9 mouse cellular contexts compared by ENCODE assay signal in genomic region chr2:178454664-178455516, GRCm38 (mm10). TPM values are rescaled to one million over a fixed set of nuclear protein-coding genes. Genes with fewer than 3 reads are reported as not detected.
A peak's percentile ranks its signal among the peaks of the same experiment; 100 is the strongest.
DNase-seq lines count a peak whose midpoint lies in the region; ATAC-seq and TF ChIP-seq lines count a peak whose summit lies in the region.
"Had no signal": no experiment of that assay in that cellular context is flagged by ENCODE, and none has a peak within 500 bp of the region (broad histone marks: within the 10 kb centered on the region; RNA-seq: fewer than 3 reads in every experiment).

No protein-coding gene starts in this region.

- no peak overlapping the region for H3K4me2 ChIP-seq in hindbrain, embryonic 11.5 days (replicated peaks; ENCODE audit: low read depth, low read length)
- H3K4me2 ChIP-seq in limb, embryonic 12.5 days, result peak overlapping the region; percentile 37

- peak overlapping the region; percentile 13 for H3K27ac ChIP-seq in gastrocnemius, adult 2 months
- peak overlapping the region; percentile 10; the same call in 1 of the 2 replicates for H3K27ac ChIP-seq in hindbrain, embryonic 11.5 days (ENCODE audit: low read depth, low read length)
- peak overlapping the region; percentile 68; the same call in 1 of the 2 replicates for H3K27ac ChIP-seq in limb, embryonic 12.5 days

- intact Hi-C loops in gastrocnemius, adult 2 months (cut with DNase I), result no loop called here
- intact Hi-C loops in gastrocnemius, postnatal 14 days (cut with DNase I; ENCODE audit: low total_unique reads), result no loop called here

- peak; percentile 61 for ATAC-seq in hindbrain, embryonic 11.5 days (ENCODE audit: low FRiP score)
- ATAC-seq in limb, embryonic 12.5 days (ENCODE audit: insufficient number of reproducible peaks, insufficient read depth, low FRiP score, low TSS enrichment, low read depth), result peak; percentile 67

- no peaks in the 10 kb centered on the region for H3K27me3 ChIP-seq in hindbrain, embryonic 11.5 days (ENCODE audit: control insufficient read depth, insufficient read depth, low read length)
- H3K27me3 ChIP-seq in limb, embryonic 12.5 days, result no peaks in the 10 kb centered on the region

- DNase-seq in gastrocnemius, adult 2 months, result no peak
- no peak for DNase-seq in gastrocnemius, postnatal 25 days
- DNase-seq in brain, adult 2 months (ENCODE audit: low read depth, low spot score), result peak; percentile 36
- peak; percentile 25 for DNase-seq in hindbrain, embryonic 11.5 days (ENCODE audit: low spot score)
- peak; percentile 55 for DNase-seq in retina, embryonic 14.5 days (ENCODE audit: low spot score)
- DNase-seq in gastrocnemius, postnatal 14 days, result no peak
- DNase-seq in spleen, adult 12 weeks (ENCODE audit: low spot score), result no peak

- 61% methylated on average over 17 of the region's 17 CpGs for WGBS in hindbrain, embryonic 11.5 days
- WGBS in limb, embryonic 12.5 days, result 11% methylated on average over 17 of the region's 17 CpGs

- H3K4me1 ChIP-seq in hindbrain, embryonic 11.5 days (replicated peaks; ENCODE audit: control insufficient read depth, insufficient read depth, low read length), result no peaks in the 10 kb centered on the region
- peaks cover 27% of the 10 kb centered on the region for H3K4me1 ChIP-seq in limb, embryonic 12.5 days (replicated peaks)

- peak overlapping the region; percentile 15 for H3K4me3 ChIP-seq in gastrocnemius, adult 2 months
- no peak overlapping the region for H3K4me3 ChIP-seq in hindbrain, embryonic 11.5 days (ENCODE audit: low read depth, low read length)
- no peak overlapping the region for H3K4me3 ChIP-seq in limb, embryonic 12.5 days (replicated peaks)

- H3K36me3 ChIP-seq in hindbrain, embryonic 11.5 days (ENCODE audit: control insufficient read depth, insufficient read depth, low read length), result no peaks in the 10 kb centered on the region
- H3K36me3 ChIP-seq in limb, embryonic 12.5 days, result no peaks in the 10 kb centered on the region

- H3K9me3 ChIP-seq in hindbrain, embryonic 11.5 days (ENCODE audit: control insufficient read depth, low read length), result no peaks in the 10 kb centered on the region
- H3K9me3 ChIP-seq in limb, embryonic 12.5 days, result no peaks in the 10 kb centered on the region

- no peak for TF ChIP-seq CTCF in gastrocnemius, adult 2 months (IDR thresholded peaks at IDR 0.05)

- H3K9ac ChIP-seq in hindbrain, embryonic 11.5 days (ENCODE audit: low read depth, low read length), result no peak overlapping the region
- H3K9ac ChIP-seq in limb, embryonic 12.5 days (replicated peaks), result no peak overlapping the region

RNA-seq across cellular contexts. Expression of gene Cdh26, which starts 24.6 kb away (rescaled TPM):
- not detected for total RNA-seq in gastrocnemius, adult 2 months (2021)
- not detected for total RNA-seq in gastrocnemius, postnatal 25 days (2021)
- polyA plus RNA-seq in hindbrain, embryonic 11.5 days (2014; fragmentation: Nextera tagmentation; extraction: Ambion mirVana), result 0.54 TPM in 1 of 2 replicates, not detected in the other
- polyA plus RNA-seq in limb, embryonic 12.5 days (2016; fragmentation: Nextera tagmentation; extraction: Ambion mirVana), result 0.21 and 0.46 TPM in 2 replicates
- total RNA-seq in gastrocnemius, postnatal 14 days (2021), result not detected
- total RNA-seq: common myeloid progenitor, adult 5-6 weeks had no signal

RNA-seq across cellular contexts. Expression of gene Fam217b, which starts 40.6 kb away (rescaled TPM):
- 1 to 10 TPM; 1.8 to 3.1 TPM for total RNA-seq in gastrocnemius, adult 2 months (2021)
- 1 to 10 TPM; 2.0 TPM for total RNA-seq in gastrocnemius, postnatal 25 days (2021)
- 3.4 and 4.6 TPM in 2 replicates for polyA plus RNA-seq in hindbrain, embryonic 11.5 days (2014; fragmentation: Nextera tagmentation; extraction: Ambion mirVana)
- 4.3 and 4.6 TPM in 2 replicates for polyA plus RNA-seq in limb, embryonic 12.5 days (2016; fragmentation: Nextera tagmentation; extraction: Ambion mirVana)
- total RNA-seq in gastrocnemius, postnatal 14 days (2021), result 1 to 10 TPM; 3.6 to 4.6 TPM

RNA-seq across cellular contexts. Expression of gene Ppp1r3d, which starts 40.6 kb away (rescaled TPM):
- 1 to 10 TPM; 3.0 to 6.3 TPM for total RNA-seq in gastrocnemius, adult 2 months (2021)
- 1 to 10 TPM; 2.6 to 2.9 TPM for total RNA-seq in gastrocnemius, postnatal 25 days (2021)
- 1.3 and 2.3 TPM in 2 replicates for polyA plus RNA-seq in hindbrain, embryonic 11.5 days (2014; fragmentation: Nextera tagmentation; extraction: Ambion mirVana)
- 3.5 and 3.9 TPM in 2 replicates for polyA plus RNA-seq in limb, embryonic 12.5 days (2016; fragmentation: Nextera tagmentation; extraction: Ambion mirVana)
- total RNA-seq in gastrocnemius, postnatal 14 days (2021), result 1 to 10 TPM; 4.7 to 5.7 TPM

RNA-seq across cellular contexts. Expression of gene Sycp2, which starts 47.4 kb away (rescaled TPM):
- total RNA-seq in gastrocnemius, adult 2 months (2021), result under 1 TPM; 0.11 to 0.20 TPM
- under 1 TPM; 0.11 to 0.13 TPM for total RNA-seq in gastrocnemius, postnatal 25 days (2021)
- 0.12 and 0.15 TPM in 2 replicates for polyA plus RNA-seq in hindbrain, embryonic 11.5 days (2014; fragmentation: Nextera tagmentation; extraction: Ambion mirVana)
- polyA plus RNA-seq in limb, embryonic 12.5 days (2016; fragmentation: Nextera tagmentation; extraction: Ambion mirVana), result 0.05 and 0.08 TPM in 2 replicates
- total RNA-seq in gastrocnemius, postnatal 14 days (2021), result under 1 TPM; 0.08 to 0.24 TPM
- total RNA-seq: common myeloid progenitor, adult 5-6 weeks had no signal

Comparison
In these comparisons a context has a peak if more than half of its experiments do, and no peak if none do; other contexts are left out.
1. DNase-seq: peak in brain, adult 2 months (single experiment), hindbrain, embryonic 11.5 days (single experiment) and retina, embryonic 14.5 days (single experiment); none in gastrocnemius, adult 2 months (single experiment), gastrocnemius, postnatal 25 days (single experiment), gastrocnemius, postnatal 14 days (single experiment) and spleen, adult 12 weeks (single experiment).
2. H3K27ac ChIP-seq: peak in every context shown above with its lines; median percentile 68 in limb, embryonic 12.5 days; 13 in gastrocnemius, adult 2 months; 10 in hindbrain, embryonic 11.5 days.